Mouse (Mus musculus) telencephalon, adult 2 months (tissue): Measurements from ENCODE around the gene Cabin1.

Source experiments
- DNase-seq: peaks from one replicate; pipeline ENCODE4 v3.0.0-alpha.2; 2011; ENCODE audit warnings: low read depth, low spot score

Gene Cabin1

DNA sequence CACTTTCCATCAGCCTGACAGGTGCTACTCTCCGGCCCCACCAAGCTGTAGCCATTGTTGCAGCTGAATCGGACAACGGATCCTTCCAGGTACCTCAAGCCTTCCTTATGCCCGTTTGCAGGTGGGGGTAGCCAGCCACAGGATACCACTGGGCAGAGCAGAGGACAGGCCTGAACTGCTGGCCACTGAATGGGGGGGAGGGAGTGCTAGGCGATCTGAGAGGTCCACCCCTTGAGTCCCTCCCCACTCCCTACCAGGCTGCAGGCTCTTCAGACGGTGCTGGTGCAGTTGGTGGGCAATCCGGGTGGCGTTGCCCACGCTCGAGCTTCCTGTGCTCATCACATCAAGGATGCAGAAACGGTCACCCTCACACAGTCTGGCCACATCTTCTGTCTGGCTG lies 126.4 kb downstream of the Cabin1 start:
- no peak for DNase-seq

DNA sequence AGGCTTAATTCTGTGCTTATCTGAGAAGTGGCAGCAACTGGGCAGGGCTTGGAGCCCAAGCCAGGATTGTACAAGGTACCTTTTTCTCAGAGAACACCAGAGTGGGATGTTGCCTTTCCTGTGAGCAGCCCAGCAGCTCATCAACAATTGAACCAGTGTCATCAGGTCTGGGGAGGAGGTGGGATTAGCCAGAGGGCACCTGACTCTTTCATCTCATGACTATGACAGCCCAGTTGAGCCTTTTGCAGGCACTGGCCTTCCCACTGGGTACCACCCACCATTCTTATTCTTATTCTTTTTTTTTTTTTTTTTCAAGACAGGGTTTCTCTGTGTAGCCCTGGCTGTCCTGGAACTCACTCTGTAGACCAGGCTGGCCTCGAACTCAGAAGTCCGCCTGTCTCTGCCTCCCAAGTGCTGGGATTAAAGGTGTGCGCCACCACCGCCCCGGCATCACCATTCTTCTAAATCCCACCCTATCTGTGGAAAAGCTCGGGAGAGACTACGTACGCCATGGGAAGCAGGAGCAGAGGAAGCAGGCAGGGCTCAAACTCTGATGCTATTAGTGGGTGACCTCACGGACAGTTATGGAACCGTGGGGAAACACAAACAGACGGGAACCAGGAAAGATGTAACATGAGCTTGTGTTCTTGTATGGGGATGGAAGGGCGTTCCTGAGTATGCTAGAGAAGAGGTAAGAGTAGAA lies 127.9 kb downstream of the Cabin1 start:
- no peak for DNase-seq

DNA sequence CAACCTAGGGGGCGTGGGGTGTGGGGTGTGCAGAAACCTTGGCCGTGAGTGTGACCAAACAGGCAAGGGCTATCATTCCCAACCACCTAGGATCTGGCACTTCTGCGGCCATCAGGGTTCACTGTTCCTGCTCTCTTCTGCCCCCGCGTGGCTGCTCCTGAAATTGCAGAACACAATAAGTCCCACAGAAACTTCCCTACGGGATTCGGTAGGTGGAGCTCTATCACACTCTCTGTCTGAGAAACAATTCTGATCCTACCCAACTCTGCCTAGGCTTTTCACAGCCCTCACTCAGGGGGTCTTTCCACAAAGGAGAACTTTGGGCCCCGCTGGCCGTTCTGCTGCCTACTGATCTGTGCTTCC lies 128.5 kb downstream of the Cabin1 start:
- DNase-seq, result no peak

DNA sequence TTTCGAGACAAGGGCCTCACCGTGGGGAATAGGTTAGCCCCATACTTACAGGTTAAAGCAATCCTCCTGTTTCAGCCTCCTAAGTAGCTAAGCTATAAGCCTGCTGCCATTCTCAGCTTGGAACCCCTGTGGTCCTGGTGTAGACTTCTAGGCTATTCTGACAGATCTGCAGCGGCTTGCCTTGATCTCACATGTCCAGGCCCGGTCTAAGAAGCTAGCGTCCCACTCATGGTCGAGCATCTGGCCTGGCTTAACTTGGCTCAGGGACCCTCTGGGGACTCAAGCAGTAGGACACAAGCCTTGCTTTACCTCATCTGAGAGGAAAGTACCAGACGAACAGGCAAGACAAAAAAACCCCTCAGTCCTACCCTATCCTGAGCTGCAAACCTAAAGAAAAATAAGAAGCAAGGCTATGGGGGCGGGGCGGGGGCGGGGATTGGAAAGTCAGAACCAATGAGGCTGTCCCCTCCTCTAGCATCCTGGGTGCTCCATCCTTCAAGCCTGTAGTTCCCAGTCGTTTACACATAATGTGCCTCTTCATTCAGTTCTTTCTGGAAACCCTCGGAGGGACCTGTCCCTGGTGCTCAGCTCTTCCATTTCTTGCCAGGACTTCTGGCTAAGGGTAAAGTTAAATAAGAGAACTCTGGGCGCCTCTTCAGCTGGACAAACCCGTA lies 129.0 kb downstream of the Cabin1 start:
- DNase-seq, result no peak

GRCm38 (mm10) chr10:75634610-75635009 lies 129.5 kb downstream of the Cabin1 start:
- DNase-seq, result no peak

GRCm38 (mm10) chr10:75633576-75634139 lies 130.5 kb downstream of the Cabin1 start:
- DNase-seq, result no peak

DNA sequence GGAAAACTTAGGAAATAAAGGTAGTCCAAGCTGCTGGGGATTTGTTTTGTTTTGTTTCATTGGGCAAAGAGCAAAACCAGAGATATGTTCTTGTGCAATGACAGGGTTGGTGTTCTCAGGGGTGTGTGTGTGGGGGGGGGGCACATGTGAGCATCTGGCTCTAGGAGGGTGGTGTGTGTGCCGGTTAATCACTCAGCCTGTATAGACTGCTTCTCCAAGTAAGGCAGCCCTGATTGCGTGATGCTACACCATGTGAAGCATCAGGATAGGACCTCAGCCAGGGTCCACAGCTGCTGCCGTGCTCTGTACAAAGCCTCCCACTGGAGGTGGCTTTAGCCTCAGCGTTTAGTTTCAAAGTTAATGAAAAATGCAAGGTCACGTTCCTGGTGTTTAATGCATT lies 131.1 kb downstream of the Cabin1 start:
- DNase-seq, result no peak

DNA sequence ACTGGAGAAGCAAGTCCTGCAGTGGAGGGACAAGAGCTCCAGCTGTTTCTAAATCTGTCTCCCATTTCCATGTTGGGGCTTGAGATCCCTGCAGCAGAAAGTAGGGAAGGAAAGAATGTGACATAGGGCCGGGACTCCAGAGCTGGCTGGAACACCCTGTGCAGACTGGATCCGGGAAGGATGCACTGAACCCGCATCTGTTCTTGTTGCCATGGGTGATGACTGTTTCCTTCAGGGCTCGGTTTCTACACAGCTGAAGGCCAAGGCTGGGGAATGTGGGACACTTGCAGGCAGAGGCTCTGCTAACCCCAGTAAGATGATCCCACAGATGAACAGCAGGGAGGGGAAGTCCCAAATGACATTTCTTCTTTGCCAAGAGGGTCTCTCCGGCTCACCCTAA lies 131.5 kb downstream of the Cabin1 start:
- DNase-seq, result no peak

- DNase-seq, result no peak
These were observed 136.7 kb downstream of the Cabin1 start for GRCm38 (mm10) chr10:75627490-75627889.

DNA sequence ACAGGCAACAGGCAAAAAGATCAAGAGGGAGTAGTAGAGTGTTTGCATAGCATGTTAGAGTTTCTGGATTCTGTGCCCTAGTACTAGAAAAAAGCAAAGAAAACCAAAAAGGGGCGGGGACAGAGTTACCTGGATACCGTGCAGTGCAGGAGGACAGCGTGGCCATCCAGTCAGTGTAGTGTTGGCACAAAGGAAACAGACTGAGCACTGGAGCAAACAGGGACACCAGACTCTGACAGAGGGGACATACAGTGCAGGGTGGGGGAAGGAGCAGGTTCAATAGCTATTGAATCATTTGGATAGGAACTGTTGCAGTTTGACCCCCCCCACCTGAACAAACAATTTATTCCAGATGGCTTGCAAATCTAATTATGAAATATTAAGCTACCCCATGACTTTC lies 137.2 kb downstream of the Cabin1 start:
- DNase-seq, result no peak

DNA sequence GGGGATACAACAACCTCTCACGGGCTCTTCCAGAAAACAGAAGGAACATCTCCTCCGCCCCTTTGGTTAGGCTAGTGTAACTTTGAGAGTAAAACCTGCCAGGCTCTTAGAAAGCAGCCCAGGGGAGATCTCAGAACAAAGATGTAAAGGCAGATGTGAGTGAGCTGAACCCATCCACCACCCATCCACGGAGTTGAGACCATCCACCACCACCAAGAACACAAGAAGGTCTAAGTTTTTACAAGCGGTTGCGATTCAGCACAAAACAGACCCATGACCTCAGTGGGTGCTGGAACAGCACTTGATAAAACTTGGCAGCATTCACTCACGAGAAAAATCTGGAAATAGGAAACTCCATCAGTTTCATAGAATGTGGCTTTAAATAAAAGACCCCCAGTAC lies 138.2 kb downstream of the Cabin1 start:
- DNase-seq, result no peak

GRCm38 (mm10) chr10:75620818-75621217 lies 143.3 kb downstream of the Cabin1 start:
- DNase-seq, result no peak

DNA sequence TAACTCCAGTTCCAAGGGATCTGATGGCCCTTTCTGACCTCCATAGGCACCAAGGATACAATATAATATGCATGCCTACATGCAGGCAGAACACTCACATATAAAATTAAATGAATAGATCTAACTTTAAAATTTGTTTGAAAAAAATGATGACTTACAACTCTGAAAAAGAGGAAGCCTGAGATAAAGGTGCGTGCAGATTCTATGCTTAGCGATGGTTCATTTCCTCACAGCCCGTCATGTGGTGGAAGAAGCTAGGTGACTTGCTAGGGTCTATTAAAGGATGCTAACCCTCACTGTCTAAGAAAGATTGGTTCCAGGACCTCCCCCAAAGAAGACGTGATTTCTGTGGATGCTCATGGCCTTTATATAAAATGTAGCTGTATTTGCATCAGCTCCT lies 148.1 kb downstream of the Cabin1 start:
- no peak for DNase-seq

- no peak for DNase-seq
These were observed 153.7 kb downstream of the Cabin1 start for GRCm38 (mm10) chr10:75610486-75610885.

- DNase-seq, result no peak
These were observed 155.2 kb downstream of the Cabin1 start for GRCm38 (mm10) chr10:75608975-75609374.

- DNase-seq, result no peak
These were observed 156.9 kb downstream of the Cabin1 start for GRCm38 (mm10) chr10:75607253-75607652.

DNA sequence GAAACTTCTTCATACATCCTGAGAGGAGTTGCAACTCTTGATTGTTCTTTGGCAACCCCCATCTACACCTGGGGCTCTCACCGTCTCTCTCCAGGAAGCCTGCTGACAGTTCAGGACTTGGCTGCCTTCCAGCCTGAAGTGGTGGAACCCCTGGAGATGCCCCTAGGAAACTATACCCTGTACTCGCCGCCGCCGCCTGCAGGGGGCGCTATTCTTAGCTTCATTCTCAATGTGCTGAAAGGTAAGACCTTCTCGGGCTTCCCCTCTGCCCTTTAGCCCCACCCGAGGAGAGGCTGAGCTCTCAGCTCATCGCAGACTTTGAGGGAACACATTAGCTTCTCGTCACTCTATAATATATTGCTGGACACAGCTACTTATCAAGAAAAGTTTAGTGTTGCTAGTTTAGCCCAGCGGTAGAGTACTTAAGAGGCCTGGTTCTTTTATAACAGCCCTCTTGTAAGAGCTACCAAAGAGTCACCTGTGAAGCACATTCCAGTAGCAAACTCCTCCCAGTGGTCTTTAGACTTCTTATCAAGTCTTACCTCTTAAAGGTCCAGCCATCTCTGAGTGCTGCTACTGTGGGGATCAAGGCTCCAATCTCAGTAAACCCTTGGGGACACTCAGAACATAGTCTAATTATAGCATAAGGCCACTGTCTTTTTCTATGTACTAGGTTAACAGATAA lies 158.8 kb downstream of the Cabin1 start:
- no peak for DNase-seq

GRCm38 (mm10) chr10:75600189-75600730 lies 163.9 kb downstream of the Cabin1 start:
- DNase-seq, result no peak
